Mouse (Mus musculus): ENCODE data around the gene Nudt7. TPM values are rescaled to one million over a fixed set of nuclear protein-coding genes. Genes with fewer than 3 reads are reported as not detected.
A peak's percentile ranks its signal among the peaks of the same experiment; 100 is the strongest.

Gene Nudt7
- total and polyA plus RNA-seq, 3 experiments = 57.3 to 99.6 (median 76.1) TPM

DNA sequence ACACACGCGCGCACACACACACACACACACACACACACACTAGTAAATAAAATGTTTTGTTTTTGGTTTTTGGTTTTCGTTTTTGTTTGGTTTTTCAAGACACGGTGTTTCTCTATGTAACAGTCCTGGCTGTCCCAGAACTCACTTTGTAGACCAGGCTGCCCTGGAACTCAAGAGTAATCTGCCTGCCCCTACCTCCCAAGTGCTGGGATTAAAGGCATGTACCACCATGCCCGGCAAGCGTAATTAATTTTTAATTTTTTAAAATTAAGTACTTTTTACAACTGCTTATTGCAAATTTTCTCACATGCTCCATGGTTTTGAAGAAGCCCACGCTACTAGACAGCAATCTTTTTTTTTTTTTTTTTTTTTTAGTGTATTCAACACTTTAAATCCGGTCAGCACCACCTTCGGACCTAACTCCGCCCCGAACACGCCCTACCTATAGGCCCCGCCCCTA lies 277 bp upstream of the Nudt7 start:
- peak overlapping the region; percentile 63; the same call in 1 of the 2 replicates for H3K4me3 ChIP-seq
- H3K27ac ChIP-seq = peak overlapping the region; percentile 18; the same call in 1 of the 2 replicates
- no peak overlapping the region for H3K9ac ChIP-seq (ENCODE audit: low read depth, low read length)
- TF ChIP-seq EP300 (IDR thresholded peaks at IDR 0.05; ENCODE audit: insufficient read depth, low read depth, low read length) (no peak), POLR2A (IDR thresholded peaks at IDR 0.05; ENCODE audit: insufficient read depth, low read depth, low read length) (no peak)
- intact Hi-C loops (cut with DNase I) = no loop called here
- H3K27me3 ChIP-seq (ENCODE audit: control insufficient read depth, insufficient read depth, low read length) = no peaks in the 10 kb centered on the region
- WGBS = 29% methylated on average over 14 of the region's 14 CpGs
- H3K36me3 ChIP-seq (ENCODE audit: control insufficient read depth, insufficient read depth, low read length) = peaks cover 6% of the 10 kb centered on the region
- peaks cover 3% of the 10 kb centered on the region for H3K4me1 ChIP-seq (ENCODE audit: control insufficient read depth, insufficient read depth, low read length)
- no peak for DNase-seq
- H3K79me2 ChIP-seq (replicated peaks; ENCODE audit: control insufficient read depth, insufficient read depth, low read length) = no peaks in the 10 kb centered on the region

DNA sequence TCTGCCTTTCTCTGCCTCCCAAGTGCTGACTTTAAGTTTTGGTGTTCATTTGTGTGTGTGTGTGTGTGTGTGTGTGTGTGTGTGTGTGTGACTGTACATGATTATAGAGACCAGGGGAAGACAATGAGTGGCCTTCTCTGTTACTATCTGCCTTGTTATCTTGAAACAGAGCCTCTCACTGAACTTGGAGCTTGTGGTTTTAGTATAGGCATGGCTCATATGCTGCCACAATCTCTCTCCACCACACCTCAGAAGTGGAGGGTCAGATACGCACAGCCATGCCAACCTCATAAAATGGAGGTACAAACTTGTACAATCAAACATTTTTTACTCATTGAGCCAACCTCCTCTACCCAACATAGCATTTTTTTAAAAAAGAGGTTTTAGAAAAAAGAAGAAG lies 3.4 kb downstream of the Nudt7 start:
- H3K27me3 ChIP-seq (ENCODE audit: control insufficient read depth, insufficient read depth, low read length) = no peaks in the 10 kb centered on the region
- no peak overlapping the region for H3K4me3 ChIP-seq
- 88% methylated on average over 1 of the region's 1 CpGs for WGBS
- intact Hi-C loops (cut with DNase I) = no loop called here
- no peak for TF ChIP-seq EP300 (IDR thresholded peaks at IDR 0.05; ENCODE audit: insufficient read depth, low read depth, low read length)
- TF ChIP-seq CTCF (IDR thresholded peaks at IDR 0.05) = no peak
- no peak for TF ChIP-seq POLR2A (IDR thresholded peaks at IDR 0.05; ENCODE audit: insufficient read depth, low read depth, low read length)
- H3K9ac ChIP-seq (ENCODE audit: low read depth, low read length) = no peak overlapping the region
- DNase-seq = no peak
- H3K27ac ChIP-seq = peak overlapping the region; percentile 67
- no peaks in the 10 kb centered on the region for H3K79me2 ChIP-seq (replicated peaks; ENCODE audit: control insufficient read depth, insufficient read depth, low read length)
- H3K4me1 ChIP-seq (ENCODE audit: control insufficient read depth, insufficient read depth, low read length) = peaks cover 3% of the 10 kb centered on the region
- H3K36me3 ChIP-seq (ENCODE audit: control insufficient read depth, insufficient read depth, low read length) = peaks cover 12% of the 10 kb centered on the region

DNA sequence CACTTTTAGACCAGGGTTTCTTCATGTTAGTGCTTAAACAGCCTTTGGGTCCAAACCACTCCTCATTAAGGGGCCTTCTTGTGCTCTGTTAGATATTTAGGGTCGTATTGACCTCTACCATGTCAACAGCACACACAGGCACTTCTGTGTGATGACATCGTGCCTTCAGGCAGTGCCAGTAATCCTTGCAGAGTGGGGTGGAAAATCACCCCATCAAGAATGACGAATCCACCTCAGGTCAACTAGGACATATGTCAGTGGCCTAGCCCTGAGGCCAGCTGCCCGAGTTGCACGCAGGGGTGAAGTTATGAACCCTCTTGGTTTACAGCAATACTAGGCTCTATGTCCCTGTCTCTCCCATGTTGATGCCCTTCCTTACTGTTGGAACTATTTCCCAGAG lies 3.8 kb downstream of the Nudt7 start:
- H3K9ac ChIP-seq (ENCODE audit: low read depth, low read length) = no peak overlapping the region
- peak; percentile 20 to 27 for DNase-seq
- H3K27ac ChIP-seq = peak overlapping the region; percentile 67
- TF ChIP-seq POLR2A (IDR thresholded peaks at IDR 0.05; ENCODE audit: insufficient read depth, low read depth, low read length) (0 out of 2 replicates have a peak, but pooled peaks have one; percentile 10), EP300 (IDR thresholded peaks at IDR 0.05; ENCODE audit: insufficient read depth, low read depth, low read length) (0 out of 2 replicates have a peak, but pooled peaks have one; percentile 33), CTCF (IDR thresholded peaks at IDR 0.05) (no peak)
- H3K79me2 ChIP-seq (replicated peaks; ENCODE audit: control insufficient read depth, insufficient read depth, low read length) = no peaks in the 10 kb centered on the region
- 64% methylated on average over 5 of the region's 5 CpGs for WGBS
- H3K4me3 ChIP-seq = no peak overlapping the region
- H3K36me3 ChIP-seq (ENCODE audit: control insufficient read depth, insufficient read depth, low read length) = peaks cover 12% of the 10 kb centered on the region
- peaks cover 3% of the 10 kb centered on the region for H3K4me1 ChIP-seq (ENCODE audit: control insufficient read depth, insufficient read depth, low read length)
- no peaks in the 10 kb centered on the region for H3K27me3 ChIP-seq (ENCODE audit: control insufficient read depth, insufficient read depth, low read length)
- intact Hi-C loops (cut with DNase I) = no loop called here

DNA sequence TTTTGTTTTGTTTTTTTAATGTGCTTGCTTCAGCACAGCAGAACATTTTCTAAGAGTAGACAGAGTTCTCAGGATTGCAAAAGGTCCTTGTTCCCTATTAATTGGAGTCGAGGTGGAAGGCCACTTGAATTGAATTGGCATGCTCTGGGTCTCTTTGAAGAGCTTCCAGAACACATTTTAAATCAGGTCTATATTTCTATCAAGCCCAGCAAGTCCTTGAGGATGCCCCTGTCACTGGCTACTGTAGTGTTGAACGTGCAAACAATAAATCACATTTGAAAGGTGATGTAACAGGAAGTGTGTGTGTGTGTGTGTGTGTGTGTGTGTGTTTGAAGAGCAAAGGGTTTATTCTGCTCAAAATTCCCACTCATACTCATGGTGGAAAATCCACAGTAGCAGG lies 7.1 kb downstream of the Nudt7 start:
- intact Hi-C loops (cut with DNase I) = no loop called here
- 31% methylated on average over 2 of the region's 2 CpGs for WGBS
- no peaks in the 10 kb centered on the region for H3K27me3 ChIP-seq (ENCODE audit: control insufficient read depth, insufficient read depth, low read length)

DNA sequence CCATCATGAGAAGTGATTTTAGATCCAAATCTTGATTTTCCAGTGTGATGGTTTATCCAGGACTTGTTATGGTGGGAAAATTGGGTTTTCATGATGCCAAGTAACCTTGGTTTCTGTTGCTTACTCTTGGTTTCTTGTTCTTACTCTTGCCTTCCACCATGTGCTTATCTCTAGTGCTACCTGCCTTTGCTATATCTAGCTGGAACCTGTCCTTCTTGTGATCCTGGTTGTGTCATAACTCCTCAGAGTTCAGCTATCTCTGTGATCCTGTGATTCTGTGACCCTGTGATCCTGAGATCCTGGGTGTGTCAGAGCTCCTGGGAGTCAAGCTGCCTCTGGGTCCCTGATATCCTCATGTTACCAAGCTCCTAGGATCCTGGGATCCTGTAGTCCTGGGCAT lies 8.8 kb downstream of the Nudt7 start:
- DNase-seq = no peak

More for the DNA sequence above, 7.1 kb downstream of the Nudt7 start:
- Histone ChIP-seq H3K79me2 (replicated peaks; ENCODE audit: control insufficient read depth, insufficient read depth, low read length) (no peaks in the 10 kb centered on the region), H3K9ac (ENCODE audit: low read depth, low read length) (no peak overlapping the region), H3K4me1 (ENCODE audit: control insufficient read depth, insufficient read depth, low read length) (peaks cover 8% of the 10 kb centered on the region), H3K27ac (no peak overlapping the region), H3K4me3 (no peak overlapping the region), H3K36me3 (ENCODE audit: control insufficient read depth, insufficient read depth, low read length) (peaks cover 22% of the 10 kb centered on the region)
- TF ChIP-seq CTCF (IDR thresholded peaks at IDR 0.05) (no peak), POLR2A (IDR thresholded peaks at IDR 0.05; ENCODE audit: insufficient read depth, low read depth, low read length) (no peak), EP300 (IDR thresholded peaks at IDR 0.05; ENCODE audit: insufficient read depth, low read depth, low read length) (no peak)
- DNase-seq = no peak

DNA sequence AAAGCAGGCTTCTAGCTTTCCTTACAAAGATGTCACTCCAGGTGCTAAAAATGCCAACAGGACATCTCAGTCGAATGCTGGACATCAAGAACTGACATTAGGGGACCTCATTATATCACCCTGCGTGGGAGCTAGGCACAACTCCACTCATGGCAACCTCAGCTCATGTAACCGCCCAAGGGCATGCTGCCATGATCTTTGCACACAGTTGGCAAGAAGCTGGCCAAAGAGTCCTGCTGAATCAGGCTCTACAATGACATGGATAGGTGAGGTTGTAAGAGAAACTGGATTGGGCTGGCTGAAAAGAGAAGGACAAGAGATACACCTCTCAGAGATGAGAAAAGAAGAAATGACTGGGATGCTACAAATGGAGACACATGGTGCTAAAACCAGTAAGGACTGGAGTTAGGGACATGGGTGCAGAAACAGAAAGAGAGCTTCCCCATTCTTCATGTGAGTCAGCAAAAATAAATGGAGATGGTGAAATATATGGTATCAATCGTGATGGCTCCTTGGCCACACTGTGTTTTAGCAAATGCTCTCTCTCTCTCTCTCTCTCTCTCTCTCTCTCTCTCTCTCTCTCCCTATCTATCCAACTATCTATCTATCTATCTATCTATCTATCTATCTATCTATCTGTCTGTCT lies 10.4 kb downstream of the Nudt7 start:
- TF ChIP-seq POLR2A (IDR thresholded peaks at IDR 0.05; ENCODE audit: insufficient read depth, low read depth, low read length) (0 out of 2 replicates have a peak, but pooled peaks have one; percentile 21), EP300 (IDR thresholded peaks at IDR 0.05; ENCODE audit: insufficient read depth, low read depth, low read length) (peak; percentile 71; the same call in 1 of the 2 replicates), CTCF (IDR thresholded peaks at IDR 0.05) (no peak)
- Histone ChIP-seq H3K79me2 (replicated peaks; ENCODE audit: control insufficient read depth, insufficient read depth, low read length) (no peaks in the 10 kb centered on the region), H3K27me3 (ENCODE audit: control insufficient read depth, insufficient read depth, low read length) (no peaks in the 10 kb centered on the region), H3K4me3 (no peak overlapping the region), H3K9ac (ENCODE audit: low read depth, low read length) (no peak overlapping the region), H3K36me3 (ENCODE audit: control insufficient read depth, insufficient read depth, low read length) (peaks cover 16% of the 10 kb centered on the region), H3K4me1 (ENCODE audit: control insufficient read depth, insufficient read depth, low read length) (peaks cover 7% of the 10 kb centered on the region), H3K27ac (peak overlapping the region; percentile 51)
- WGBS = 62% methylated on average over 4 of the region's 4 CpGs
- peak; percentile 64 to 70 for DNase-seq
- intact Hi-C loops (cut with DNase I) = no loop called here

More for the DNA sequence above, 8.8 kb downstream of the Nudt7 start:
- Histone ChIP-seq H3K9ac (ENCODE audit: low read depth, low read length) (no peak overlapping the region), H3K4me1 (ENCODE audit: control insufficient read depth, insufficient read depth, low read length) (peaks cover 8% of the 10 kb centered on the region), H3K27ac (no peak overlapping the region), H3K79me2 (replicated peaks; ENCODE audit: control insufficient read depth, insufficient read depth, low read length) (no peaks in the 10 kb centered on the region), H3K4me3 (no peak overlapping the region), H3K27me3 (ENCODE audit: control insufficient read depth, insufficient read depth, low read length) (no peaks in the 10 kb centered on the region), H3K36me3 (ENCODE audit: control insufficient read depth, insufficient read depth, low read length) (peaks cover 16% of the 10 kb centered on the region)
- no peak for TF ChIP-seq POLR2A (IDR thresholded peaks at IDR 0.05; ENCODE audit: insufficient read depth, low read depth, low read length)
- TF ChIP-seq CTCF (IDR thresholded peaks at IDR 0.05) = no peak
- no peak for TF ChIP-seq EP300 (IDR thresholded peaks at IDR 0.05; ENCODE audit: insufficient read depth, low read depth, low read length)
- intact Hi-C loops (cut with DNase I) = no loop called here

Measured in heart, adult 2 months (tissue).